Mouse (Mus musculus) adrenal gland, adult 8-10 months (tissue): ENCODE measurements around the gene Polr2e. TPM values are rescaled to one million over a fixed set of nuclear protein-coding genes. Genes with fewer than 3 reads are reported as not detected.
A peak's percentile ranks its signal among the peaks of the same experiment; 100 is the strongest.

Experiments used
- DNase-seq: peaks from one replicate; pipeline ENCODE4 v3.0.0; 2022
- total RNA-seq, 4 experiments: library from RNA; stranded (reverse); gene quantifications; 2 replicates each; pipeline ENCODE4 v1.2.4; 2022

The Polr2e gene
- total RNA-seq, 4 experiments from 2014 or later: 79.1 to 104 (median 94.4) TPM

- no peak for DNase-seq
Observed at GRCm38 (mm10) chr10:80033511-80034391, 5.8 kb downstream of the Polr2e start.

- DNase-seq: peak; percentile 70
Observed at GRCm38 (mm10) chr10:80032799-80033480, 6.7 kb downstream of the Polr2e start.

GRCm38 (mm10) chr10:80030736-80031135 is 8.9 kb downstream of the Polr2e start:
- DNase-seq: no peak

- no peak for DNase-seq
Observed at GRCm38 (mm10) chr10:80030191-80030590, 9.4 kb downstream of the Polr2e start.

GRCm38 (mm10) chr10:80028521-80028846 is 11.1 kb downstream of the Polr2e start:
- DNase-seq: no peak

GRCm38 (mm10) chr10:80027681-80028520 is 11.7 kb downstream of the Polr2e start:
- DNase-seq: no peak

GRCm38 (mm10) chr10:80025889-80026288 is 13.7 kb downstream of the Polr2e start:
- DNase-seq: no peak

- no peak for DNase-seq
Observed at GRCm38 (mm10) chr10:80025463-80025862, 14.1 kb downstream of the Polr2e start.

- DNase-seq: no peak
Observed at GRCm38 (mm10) chr10:80025044-80025347, 14.6 kb downstream of the Polr2e start.

- no peak for DNase-seq
Observed at GRCm38 (mm10) chr10:80024229-80025043, 15.2 kb downstream of the Polr2e start.

GRCm38 (mm10) chr10:80023758-80024157 is 15.8 kb downstream of the Polr2e start:
- DNase-seq: no peak

GRCm38 (mm10) chr10:80022806-80023205 is 16.8 kb downstream of the Polr2e start:
- no peak for DNase-seq

GRCm38 (mm10) chr10:80022164-80022563 is 17.4 kb downstream of the Polr2e start:
- DNase-seq: no peak

- DNase-seq: no peak
Observed at GRCm38 (mm10) chr10:80021320-80021641, 18.3 kb downstream of the Polr2e start.

GRCm38 (mm10) chr10:80020603-80021319 is 18.8 kb downstream of the Polr2e start:
- no peak for DNase-seq

GRCm38 (mm10) chr10:80020191-80020590 is 19.4 kb downstream of the Polr2e start:
- DNase-seq: no peak

- DNase-seq: no peak
Observed at GRCm38 (mm10) chr10:80019471-80020131, 20.0 kb downstream of the Polr2e start.

- DNase-seq: no peak
Observed at GRCm38 (mm10) chr10:80018739-80019297, 20.8 kb downstream of the Polr2e start.

GRCm38 (mm10) chr10:80017771-80018170 is 21.8 kb downstream of the Polr2e start:
- no peak for DNase-seq

GRCm38 (mm10) chr10:80017361-80017760 is 22.2 kb downstream of the Polr2e start:
- no peak for DNase-seq

GRCm38 (mm10) chr10:80016931-80017330 is 22.7 kb downstream of the Polr2e start:
- no peak for DNase-seq
